Comparison of ENCODE assay signal across 18 mouse cellular contexts in genomic region chr2:13224546-13224945, GRCm38 (mm10). TPM values are rescaled to one million over a fixed set of nuclear protein-coding genes. Genes with fewer than 3 reads are reported as not detected.
DNase-seq lines count a peak whose midpoint lies in the region; ATAC-seq lines count a peak whose summit lies in the region.
"Had no signal": no experiment of that assay in that cellular context is flagged by ENCODE, and none has a peak within 500 bp of the region (broad histone marks: within the 10 kb centered on the region; RNA-seq: fewer than 3 reads in every experiment).

No protein-coding gene starts in this region.

- peak; percentile 84 for ATAC-seq in inflammation-experienced regulatory T-cells, adult 6 months
- ATAC-seq: lung, postnatal 0 days; midbrain, embryonic 16.5 days had no signal

- peak; percentile 57 to 60 for DNase-seq in spleen, postnatal 36 days (ENCODE audit: low spot score in 2 of 2)
- no peak for DNase-seq in spleen, postnatal 4 days (ENCODE audit: low spot score in 2 of 2)
- DNase-seq in MEL-GATA-1-ER (ENCODE audit: extremely low read depth, low read depth) = peak; percentile 7
- DNase-seq in thymus, postnatal 14 days = peak; percentile 33
- no peak for DNase-seq in testis, postnatal 14 days (ENCODE audit: low spot score)
- no peak for DNase-seq in right cerebral cortex, postnatal 10 days (ENCODE audit: low spot score in 2 of 2)
- DNase-seq in kidney, postnatal 4 days = no peak
- DNase-seq: adrenal gland, adult 2 months; cerebellum, postnatal 10 days; heart, adult 2 months; kidney, adult 8-10 months; kidney, postnatal 25 days; liver; retina, postnatal 1 day; right cerebral cortex, postnatal 4 days had no signal

RNA-seq across cellular contexts. Expression of gene Rsu1, which starts 46.7 kb away (rescaled TPM):
- 10 to 100 TPM; 57.8 to 69.9 (median 69.4) TPM for polyA plus RNA-seq in inflammation-experienced regulatory T-cells, adult 6 months (2017; shearing (Covaris generic))

Comparison
In these comparisons a context has a peak if more than half of its experiments do, and no peak if none do; other contexts are left out.
1. DNase-seq: peak in spleen, postnatal 36 days (2 of 2), MEL-GATA-1-ER (single experiment) and thymus, postnatal 14 days (single experiment); none in spleen, postnatal 4 days (0 of 2), testis, postnatal 14 days (single experiment), right cerebral cortex, postnatal 10 days (0 of 2) and kidney, postnatal 4 days (0 of 2).